9 mouse cellular contexts compared by ENCODE assay signal in genomic region chr12:30850902-30851301, GRCm38 (mm10). TPM values are rescaled to one million over a fixed set of nuclear protein-coding genes. Genes with fewer than 3 reads are reported as not detected.
DNase-seq lines count a peak whose midpoint lies in the region; TF ChIP-seq lines count a peak whose summit lies in the region.
"Had no signal": no experiment of that assay in that cellular context is flagged by ENCODE, and none has a peak within 500 bp of the region (broad histone marks: within the 10 kb centered on the region; RNA-seq: fewer than 3 reads in every experiment).

No protein-coding gene starts in this region.

- peak; percentile 5 for DNase-seq in adrenal gland, adult 2 months
- no peak for DNase-seq in adrenal gland, adult 18-20 months (ENCODE audit: low spot score in 2 of 2)
- peak; percentile 67 for DNase-seq in kidney, adult 2 months
- no peak for DNase-seq in kidney, postnatal 10 days
- DNase-seq in kidney, postnatal 25 days: peak; percentile 31 to 39
- DNase-seq in retina, embryonic 14.5 days (ENCODE audit: low spot score): peak; percentile 12
- DNase-seq in urinary bladder, postnatal 10 days (ENCODE audit: low spot score): no peak
- DNase-seq in gastrocnemius, postnatal 25 days: no peak
- DNase-seq: thymus, postnatal 25 days had no signal

- TF ChIP-seq POLR2A in kidney, adult 2 months (IDR thresholded peaks at IDR 0.05; ENCODE audit: low read depth, low read length): no peak

- no peaks in the 10 kb centered on the region for H3K27me3 ChIP-seq in kidney, adult 2 months (replicated peaks; ENCODE audit: control insufficient read depth, insufficient read depth, low read length)

- no peak overlapping the region for H3K27ac ChIP-seq in kidney, adult 2 months (ENCODE audit: insufficient read depth, low read depth, low read length)

- no peaks in the 10 kb centered on the region for H3K36me3 ChIP-seq in kidney, adult 2 months (ENCODE audit: control insufficient read depth, insufficient read depth, low read length)

- H3K4me3 ChIP-seq in kidney, adult 2 months (ENCODE audit: insufficient read depth, low read depth, low read length): no peak overlapping the region

- no peak for TF ChIP-seq CTCF in kidney, adult 2 months (conservative IDR thresholded peaks at IDR 0.05; ENCODE audit: insufficient read depth, insufficient read length, low read depth, low read length)

- WGBS in kidney, adult 2 months: 31% methylated on average over 2 of the region's 2 CpGs

- no peaks in the 10 kb centered on the region; the same call in 1 of the 2 replicates for H3K4me1 ChIP-seq in kidney, adult 2 months (ENCODE audit: control insufficient read depth, insufficient read depth, low read length)

RNA-seq across cellular contexts. Expression of gene Alkal2, which starts 33.2 kb away (rescaled TPM):
- under 1 TPM in 1 of 2 experiments, not detected in 1; 0.24 TPM for total RNA-seq in adrenal gland, adult 2 months (2021)
- 0.33 and 0.85 TPM in 2 replicates for polyA plus RNA-seq in adrenal gland, adult 2 months (2012; rRNA removed)
- total RNA-seq in adrenal gland, adult 18-20 months (2021): under 1 TPM; 0.53 to 0.77 TPM
- 0.41 and 0.87 TPM in 2 replicates for polyA plus RNA-seq in kidney, adult 2 months (2012; rRNA removed)
- under 1 TPM; 0.46 to 0.95 TPM for total RNA-seq in gastrocnemius, postnatal 25 days (2021)

Comparison
In these comparisons a context has a peak if more than half of its experiments do, and no peak if none do; other contexts are left out.
1. DNase-seq: peak in adrenal gland, adult 2 months (single experiment), kidney, adult 2 months (single experiment), kidney, postnatal 25 days (2 of 2) and retina, embryonic 14.5 days (single experiment); none in adrenal gland, adult 18-20 months (0 of 2), kidney, postnatal 10 days (single experiment), urinary bladder, postnatal 10 days (single experiment) and gastrocnemius, postnatal 25 days (single experiment).